Mouse (Mus musculus): ENCODE measurements around the gene Zfand3. TPM values are rescaled to one million over a fixed set of nuclear protein-coding genes. Genes with fewer than 3 reads are reported as not detected.

Gene Zfand3
- polyA plus RNA-seq, 1 experiment from 2014 or later: 49.3 TPM

- Histone ChIP-seq H3K4me3 (no peak overlapping the region), H3K4me1 (replicated peaks) (peaks cover 59% of the 10 kb centered on the region), H3K36me3 (no peaks in the 10 kb centered on the region), H3K9ac (no peak overlapping the region), H3K9me3 (replicated peaks) (no peaks in the 10 kb centered on the region), H3K27me3 (no peaks in the 10 kb centered on the region), H3K27ac (no peak overlapping the region), H3K4me2 (no peak overlapping the region)
- no peak for ATAC-seq (replicated peaks; ENCODE audit: insufficient number of reproducible peaks, insufficient read depth, low FRiP score, low read depth)
- WGBS: 63% methylated on average over 8 of the region's 8 CpGs
Observed at GRCm38 (mm10) chr17:30255928-30256560, 251.5 kb downstream of the Zfand3 start.

GRCm38 (mm10) chr17:30258480-30258879 is 253.9 kb downstream of the Zfand3 start:
- Histone ChIP-seq H3K27ac (peak overlapping the region; percentile 35), H3K4me1 (replicated peaks) (peaks cover 62% of the 10 kb centered on the region)
- WGBS: 38% methylated on average over 4 of the region's 4 CpGs

GRCm38 (mm10) chr17:30259938-30260337 is 255.4 kb downstream of the Zfand3 start:
- no peaks in the 10 kb centered on the region for H3K27me3 ChIP-seq
- ATAC-seq (replicated peaks; ENCODE audit: insufficient number of reproducible peaks, insufficient read depth, low FRiP score, low read depth): no peak
- H3K9me3 ChIP-seq (replicated peaks): no peaks in the 10 kb centered on the region
- H3K4me2 ChIP-seq: no peak overlapping the region
- WGBS: 69% methylated on average over 6 of the region's 6 CpGs
- H3K27ac ChIP-seq: no peak overlapping the region
- H3K36me3 ChIP-seq: no peaks in the 10 kb centered on the region
- no peak overlapping the region for H3K4me3 ChIP-seq
- no peak overlapping the region for H3K9ac ChIP-seq
- H3K4me1 ChIP-seq (replicated peaks): peaks cover 48% of the 10 kb centered on the region

More at GRCm38 (mm10) chr17:30258480-30258879, 253.9 kb downstream of the Zfand3 start:
- Histone ChIP-seq H3K36me3 (no peaks in the 10 kb centered on the region), H3K4me3 (no peak overlapping the region), H3K9ac (no peak overlapping the region), H3K4me2 (no peak overlapping the region), H3K27me3 (no peaks in the 10 kb centered on the region), H3K9me3 (replicated peaks) (no peaks in the 10 kb centered on the region)
- ATAC-seq (replicated peaks; ENCODE audit: insufficient number of reproducible peaks, insufficient read depth, low FRiP score, low read depth): no peak

Other genes starting within 250 kb of the Zfand3 start
- gene Mdga1, start 34.6 kb upstream of the Zfand3 start, polyA plus RNA-seq (2015; fragmentation: Nextera tagmentation; extraction: Ambion mirVana): 4.2 and 7.4 TPM in 2 replicates